Mouse (Mus musculus) hindbrain, embryonic 16.5 days (tissue): ENCODE measurements around the gene Olfr1158. TPM values are rescaled to one million over a fixed set of nuclear protein-coding genes. Genes with fewer than 3 reads are reported as not detected.
"Not testable (repeated sequence)": the region's sequence is repeated elsewhere in the genome, so short reads cannot be mapped to it uniquely, and the experiment has no call there.

Source experiments
- ATAC-seq: fragments of 200-750 bp; cut with Nextera tagmentation; 2 replicates; pipeline ENCODE4 v1.8.0; 2017; ENCODE audit warnings: moderate TSS enrichment, moderate library complexity
- H3K27ac ChIP-seq: fragments of 300-500 bp; sonication (generic); 2 replicates; pipeline ENCODE4 v1.5.1; 2014; ENCODE audit warnings: low read depth, mild to moderate bottlenecking, control low read depth, low read length, moderate library complexity
- H3K27me3 ChIP-seq: fragments of 300-500 bp; sonication (generic); replicated peaks from 2 replicates; pipeline ENCODE4 v1.6.1; 2014; ENCODE audit warnings: low read length; ENCODE audit not compliant: control insufficient read depth, insufficient read depth
- H3K36me3 ChIP-seq: fragments of 300-500 bp; sonication (generic); 2 replicates; pipeline ENCODE4 v1.6.1; 2014; ENCODE audit warnings: mild to moderate bottlenecking, low read length, moderate library complexity, mixed read lengths; ENCODE audit not compliant: control insufficient read depth, insufficient read depth
- H3K4me1 ChIP-seq: fragments of 300-500 bp; sonication (generic); 2 replicates; pipeline ENCODE4 v1.6.1; 2014; ENCODE audit warnings: low read depth, low read length; ENCODE audit not compliant: control insufficient read depth, insufficient read depth
- H3K4me2 ChIP-seq: fragments of 300-500 bp; sonication (generic); 2 replicates; pipeline ENCODE4 v1.6.1; 2014; ENCODE audit warnings: mild to moderate bottlenecking, low read length, control low read depth, moderate library complexity
- H3K4me3 ChIP-seq: fragments of 300-500 bp; sonication (generic); 2 replicates; pipeline ENCODE4 v1.5.1; 2014; ENCODE audit warnings: mild to moderate bottlenecking, low read length, control low read depth, moderate library complexity
- H3K9ac ChIP-seq: fragments of 300-500 bp; sonication (generic); 2 replicates; pipeline ENCODE4 v1.6.1; 2014; ENCODE audit warnings: low read depth, mild to moderate bottlenecking, control low read depth, low read length, moderate library complexity
- H3K9me3 ChIP-seq: fragments of 300-500 bp; sonication (generic); 2 replicates; pipeline ENCODE4 v1.6.1; 2014; ENCODE audit warnings: mild to moderate bottlenecking, low read length, moderate library complexity; ENCODE audit not compliant: control insufficient read depth
- WGBS: fragments of 180-500 bp; shearing (Covaris S2); extraction: QIAGEN DNeasy Blood & Tissue Kit; methylation state at CpG from one replicate; pipeline ENCODE4 v1.1.7; 2014; 5-methylcytosine and 5-hydroxymethylcytosine counted together
- polyA plus RNA-seq: library from polyadenylated mRNA; unstranded; fragments of >200 nt; fragmentation: Nextera tagmentation; extraction: Ambion mirVana; gene quantifications from 2 replicates; pipeline ENCODE4 v1.2.1, GENCODE M21; 2015

Gene Olfr1158
- polyA plus RNA-seq = not detected in 2 replicates

- H3K27me3 ChIP-seq = no peaks in the 10 kb centered on the region
- no peak within 1 kb of the TSS for H3K9ac ChIP-seq
- no peaks in the 10 kb centered on the region for H3K36me3 ChIP-seq
- no peak within 1 kb of the TSS for H3K27ac ChIP-seq
- no peak for ATAC-seq
- no peaks in the 10 kb centered on the region for H3K9me3 ChIP-seq
- no peak within 1 kb of the TSS for H3K4me3 ChIP-seq
- no peaks in the 10 kb centered on the region for H3K4me1 ChIP-seq
- no peak within 1 kb of the TSS for H3K4me2 ChIP-seq
Observed at GRCm38 (mm10) chr2:87989813-87990212, at the start of gene Olfr1158. Olfr1158 (plus strand) TSS chr2:87990113.

- Histone ChIP-seq H3K4me3 (no peak within 1 kb of the TSS), H3K4me2 (no peak within 1 kb of the TSS), H3K9ac (no peak within 1 kb of the TSS), H3K4me1 (no peaks in the 10 kb centered on the region), H3K27ac (no peak within 1 kb of the TSS), H3K9me3 (no peaks in the 10 kb centered on the region), H3K36me3 (no peaks in the 10 kb centered on the region), H3K27me3 (no peaks in the 10 kb centered on the region)
- WGBS = 93% methylated on average over 1 of the region's 1 CpGs
- no peak for ATAC-seq
Observed at GRCm38 (mm10) chr2:87945037-87945436, 44.9 kb upstream of the Olfr1158 start, which contains the start of gene Olfr1155. Olfr1155 (minus strand) TSS chr2:87945137.

GRCm38 (mm10) chr2:87953000-87953399, 36.9 kb upstream of the Olfr1158 start, which contains the start of gene Olfr1156:
Olfr1156 (minus strand) TSS chr2:87953100.
- no peaks in the 10 kb centered on the region for H3K4me1 ChIP-seq
- H3K27me3 ChIP-seq = no peaks in the 10 kb centered on the region
- H3K36me3 ChIP-seq = no peaks in the 10 kb centered on the region
- no peak within 1 kb of the TSS for H3K4me3 ChIP-seq
- no peak for ATAC-seq
- H3K27ac ChIP-seq = no peak within 1 kb of the TSS
- H3K9me3 ChIP-seq = no peaks in the 10 kb centered on the region
- no peak within 1 kb of the TSS for H3K9ac ChIP-seq
- H3K4me2 ChIP-seq = no peak within 1 kb of the TSS

GRCm38 (mm10) chr2:87968199-87968598, 21.7 kb upstream of the Olfr1158 start, which contains the start of gene Olfr1157:
Olfr1157 (minus strand) TSS chr2:87968299.
- H3K4me3 ChIP-seq = no peak within 1 kb of the TSS
- no peak within 1 kb of the TSS for H3K9ac ChIP-seq
- H3K27me3 ChIP-seq = no peaks in the 10 kb centered on the region
- no peak within 1 kb of the TSS for H3K4me2 ChIP-seq
- 94% methylated on average over 4 of the region's 4 CpGs for WGBS
- no peaks in the 10 kb centered on the region for H3K9me3 ChIP-seq
- H3K27ac ChIP-seq = no peak within 1 kb of the TSS
- H3K4me1 ChIP-seq = no peaks in the 10 kb centered on the region
- ATAC-seq = no peak
- H3K36me3 ChIP-seq = no peaks in the 10 kb centered on the region

- no peak within 1 kb of the TSS for H3K27ac ChIP-seq
- ATAC-seq = no peak
- H3K9ac ChIP-seq = no peak within 1 kb of the TSS
- H3K27me3 ChIP-seq = no peaks in the 10 kb centered on the region
- H3K4me3 ChIP-seq = no peak within 1 kb of the TSS
- H3K9me3 ChIP-seq = no peaks in the 10 kb centered on the region
- no peaks in the 10 kb centered on the region for H3K36me3 ChIP-seq
- WGBS = 78% methylated on average over 3 of the region's 3 CpGs
- H3K4me1 ChIP-seq = no peaks in the 10 kb centered on the region
- no peak within 1 kb of the TSS for H3K4me2 ChIP-seq
Observed at GRCm38 (mm10) chr2:87974563-87974962, 15.3 kb upstream of the Olfr1158 start, which contains the start of gene Olfr74. Olfr74 (minus strand) TSS chr2:87974663.

GRCm38 (mm10) chr2:88007515-88008318, 17.8 kb downstream of the Olfr1158 start, which contains the start of gene Olfr1160:
Olfr1160 (minus strand) TSS chr2:88008268.
- Histone ChIP-seq H3K9me3 (no peaks in the 10 kb centered on the region; the same call in 1 of the 2 replicates), H3K4me3 (no peak within 1 kb of the TSS), H3K9ac (no peak within 1 kb of the TSS), H3K27ac (no peak within 1 kb of the TSS), H3K4me1 (no peaks in the 10 kb centered on the region), H3K36me3 (no peaks in the 10 kb centered on the region), H3K27me3 (no peaks in the 10 kb centered on the region), H3K4me2 (no peak within 1 kb of the TSS)
- ATAC-seq = no peak

- 89% methylated on average over 1 of the region's 1 CpGs for WGBS
- H3K36me3 ChIP-seq, H3K4me1 ChIP-seq, H3K9ac ChIP-seq, ATAC-seq, H3K27ac ChIP-seq, H3K4me2 ChIP-seq, H3K4me3 ChIP-seq, H3K27me3 ChIP-seq, H3K9me3 ChIP-seq: not testable (repeated sequence)
Observed at GRCm38 (mm10) chr2:88022474-88022873, 32.6 kb downstream of the Olfr1158 start, which contains the start of gene Olfr1161. Olfr1161 (plus strand) TSS chr2:88022774.

GRCm38 (mm10) chr2:88037599-88037998, 47.7 kb downstream of the Olfr1158 start, which contains the start of gene Olfr73:
Olfr73 (minus strand) TSS chr2:88037699.
- Histone ChIP-seq H3K9ac (no peak within 1 kb of the TSS), H3K9me3 (no peaks in the 10 kb centered on the region), H3K27me3 (no peaks in the 10 kb centered on the region), H3K36me3 (no peaks in the 10 kb centered on the region), H3K4me1 (no peaks in the 10 kb centered on the region), H3K4me2 (no peak within 1 kb of the TSS), H3K4me3 (no peak within 1 kb of the TSS), H3K27ac (no peak within 1 kb of the TSS)
- no peak for ATAC-seq
